Mouse (Mus musculus): ENCODE data around the gene Miga1.

Miga1 gene

DNA sequence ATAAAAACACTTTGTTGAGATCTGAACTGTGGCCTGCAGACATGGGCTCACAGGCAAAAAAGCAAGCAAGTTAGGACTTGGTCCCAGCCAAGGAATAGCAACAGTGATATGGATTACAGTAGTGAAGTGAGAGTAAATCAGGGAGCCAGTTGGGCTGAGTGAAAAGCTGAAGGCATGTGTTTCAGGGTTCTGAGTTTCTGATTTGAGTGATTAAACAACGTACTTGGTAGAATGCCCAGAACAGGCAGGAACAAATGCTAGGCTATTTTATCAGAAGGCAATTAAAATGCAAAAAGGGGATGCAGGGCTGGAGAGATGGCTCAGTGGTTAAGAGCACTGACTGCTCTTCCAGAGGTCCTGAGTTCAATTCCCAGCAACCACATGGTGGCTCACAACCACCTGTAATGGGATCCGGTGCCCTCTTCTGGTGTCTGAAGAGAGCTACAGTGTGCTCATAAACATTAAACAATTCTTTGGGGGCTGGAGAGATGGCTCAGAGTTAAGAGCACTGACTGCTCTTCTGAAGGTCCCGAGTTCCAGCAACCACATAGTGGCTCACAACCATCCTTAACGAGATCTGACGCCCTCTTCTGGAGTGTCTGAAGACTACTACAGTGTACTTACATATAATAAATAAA lies 94.8 kb downstream of the Miga1 start:
- DNase-seq (ENCODE audit: low read depth) = no peak

DNA sequence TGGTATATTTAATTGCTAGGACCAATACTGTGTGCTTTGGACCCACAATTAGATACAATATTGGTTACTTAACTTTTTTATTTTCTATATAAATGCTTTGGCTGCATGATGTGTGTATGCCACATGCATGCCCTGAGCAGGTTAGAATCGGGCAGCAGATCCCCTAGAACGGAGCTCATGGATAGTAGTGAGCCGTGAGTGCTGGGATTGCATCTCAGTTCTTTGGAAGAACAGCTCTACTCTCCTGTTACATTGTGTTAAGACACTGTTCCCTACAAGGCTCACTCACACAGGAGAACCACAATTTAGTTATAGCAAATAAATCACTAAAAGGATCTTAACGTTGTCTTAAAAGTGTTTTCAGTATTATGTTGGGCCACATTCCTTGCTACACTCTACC lies 96.9 kb downstream of the Miga1 start:
- no peak for DNase-seq (ENCODE audit: low read depth)

DNA sequence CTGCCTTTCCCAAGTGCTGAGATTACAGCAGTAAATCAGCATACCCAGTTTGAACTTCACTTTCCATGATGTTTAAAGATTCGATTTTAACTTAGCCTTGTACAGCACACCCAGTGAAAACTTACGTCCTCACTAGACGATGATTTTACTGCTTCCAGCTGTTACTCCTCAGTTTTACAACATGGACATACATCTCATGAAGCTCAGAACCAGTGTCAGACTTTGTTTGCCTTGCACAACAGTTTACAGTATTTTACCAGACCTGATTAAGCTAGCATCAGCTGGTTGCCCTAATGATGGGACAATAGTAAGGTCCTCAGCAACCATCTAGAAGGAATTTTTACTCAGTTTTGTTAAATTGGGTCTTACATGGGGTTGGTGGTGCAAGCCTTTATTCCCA lies 99.1 kb downstream of the Miga1 start:
- no peak for DNase-seq (ENCODE audit: low read depth)

DNA sequence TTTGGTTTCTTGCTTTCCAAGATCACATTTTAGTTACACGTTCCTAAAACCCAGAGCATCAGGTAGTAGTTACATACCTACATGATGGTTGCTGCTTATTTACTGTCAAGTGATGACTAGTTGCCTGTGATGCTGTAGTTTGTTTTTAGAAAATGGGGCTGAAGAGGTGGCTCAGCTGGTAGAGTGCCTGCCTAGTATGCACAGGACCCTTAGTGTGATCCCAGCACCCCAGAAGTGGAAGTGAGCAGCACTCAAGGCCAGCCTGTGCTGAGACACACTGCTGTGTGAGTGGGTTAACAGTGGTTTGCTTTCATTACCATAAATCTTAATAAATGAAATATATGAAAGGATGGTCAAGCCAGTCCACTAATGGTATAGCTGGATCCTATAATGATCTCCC lies 100.6 kb downstream of the Miga1 start:
- no peak for DNase-seq (ENCODE audit: low read depth)

DNA sequence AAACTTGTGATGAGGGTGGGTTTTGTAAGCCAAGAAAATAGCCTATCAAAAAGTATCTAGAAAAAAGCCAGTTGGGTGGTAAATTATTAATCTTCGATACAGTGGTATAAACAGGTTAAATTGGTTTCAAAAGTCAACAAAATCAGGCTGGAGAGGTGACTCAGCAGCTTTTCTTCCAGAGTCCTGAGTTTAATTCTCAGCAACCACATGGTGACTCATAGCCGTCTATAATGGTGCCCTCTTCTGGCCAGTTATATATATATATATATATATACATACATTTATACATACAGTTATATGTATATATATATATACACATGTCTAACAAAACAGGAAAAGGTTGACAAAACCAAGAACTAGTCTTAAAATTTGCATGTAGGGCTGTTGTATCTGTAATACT lies 101.4 kb downstream of the Miga1 start:
- peak; percentile 20 for DNase-seq (ENCODE audit: low read depth)

DNA sequence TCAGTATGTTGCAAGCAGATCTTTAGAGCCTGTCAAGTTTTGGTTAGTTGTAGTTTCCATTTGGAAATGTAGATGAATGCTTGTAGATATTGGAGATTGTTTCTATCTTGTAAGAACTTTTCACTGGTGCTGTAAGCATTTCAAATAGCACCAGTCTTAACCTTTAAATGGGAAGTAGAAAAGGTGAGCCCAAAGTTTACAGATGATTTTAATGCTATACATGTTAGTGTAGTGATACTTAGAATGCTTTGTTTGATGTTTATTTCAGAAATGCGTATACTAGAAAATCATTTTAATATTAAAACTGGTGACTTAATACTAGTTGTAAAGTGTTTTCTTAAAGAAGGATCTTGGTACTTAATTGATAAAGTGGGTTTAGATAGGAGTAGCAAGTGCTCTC lies 104.4 kb downstream of the Miga1 start:
- DNase-seq (ENCODE audit: low read depth) = no peak

DNA sequence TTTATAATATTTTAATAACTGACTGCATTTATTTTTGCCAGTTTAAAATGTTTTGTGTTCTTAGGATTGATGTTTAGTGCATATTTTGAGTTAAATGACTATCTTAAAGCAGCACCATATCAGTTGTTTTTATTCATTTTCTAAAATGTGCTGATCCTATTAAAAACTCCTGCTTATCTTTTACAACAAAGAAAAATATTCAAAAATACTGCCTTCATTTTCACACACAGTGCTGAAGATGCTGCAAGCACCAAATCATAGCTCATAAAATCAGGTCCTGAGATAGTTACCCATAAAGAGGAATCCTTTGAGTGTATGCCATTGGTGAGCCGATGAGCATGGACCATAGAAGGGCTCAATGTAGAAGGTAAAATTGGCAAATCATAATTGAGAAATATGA lies 105.0 kb downstream of the Miga1 start:
- DNase-seq (ENCODE audit: low read depth) = no peak

DNA sequence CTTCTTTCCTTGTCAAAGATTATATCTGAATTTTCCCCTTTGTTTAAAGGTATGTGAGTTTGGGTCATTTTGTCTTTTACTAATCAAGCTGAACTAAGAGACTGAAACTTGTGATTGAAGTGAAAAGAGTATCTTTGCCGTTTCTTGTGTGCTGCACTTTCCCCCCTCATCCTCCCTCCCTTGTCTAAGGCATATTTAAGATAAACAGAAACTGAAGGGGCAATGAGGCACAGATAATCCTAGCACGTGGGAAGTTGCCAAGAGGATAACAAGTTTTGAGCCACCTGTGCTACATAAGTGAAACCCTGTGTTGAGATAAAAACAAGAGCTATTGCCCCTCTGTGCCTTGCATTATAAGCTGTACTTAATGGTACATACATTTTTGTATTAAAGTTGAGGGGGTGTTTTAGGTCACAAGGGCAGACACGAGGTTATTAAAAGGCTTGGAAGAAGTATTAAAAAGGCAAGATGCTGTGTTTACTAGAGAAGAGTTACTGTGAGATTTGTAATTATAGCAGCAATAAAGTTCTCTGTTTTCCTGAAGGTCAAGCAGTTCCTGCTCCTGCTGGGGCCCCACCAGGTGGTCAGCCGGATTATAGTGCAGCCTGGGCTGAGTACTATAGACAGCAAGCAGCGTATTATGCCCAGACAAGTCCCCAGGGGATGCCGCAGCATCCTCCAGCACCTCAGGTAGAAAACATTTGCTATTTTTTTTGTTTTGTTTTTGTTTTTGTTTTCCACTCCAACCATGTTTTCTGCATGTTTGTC lies 108.7 kb downstream of the Miga1 start:
- DNase-seq (ENCODE audit: low read depth) = no peak

DNA sequence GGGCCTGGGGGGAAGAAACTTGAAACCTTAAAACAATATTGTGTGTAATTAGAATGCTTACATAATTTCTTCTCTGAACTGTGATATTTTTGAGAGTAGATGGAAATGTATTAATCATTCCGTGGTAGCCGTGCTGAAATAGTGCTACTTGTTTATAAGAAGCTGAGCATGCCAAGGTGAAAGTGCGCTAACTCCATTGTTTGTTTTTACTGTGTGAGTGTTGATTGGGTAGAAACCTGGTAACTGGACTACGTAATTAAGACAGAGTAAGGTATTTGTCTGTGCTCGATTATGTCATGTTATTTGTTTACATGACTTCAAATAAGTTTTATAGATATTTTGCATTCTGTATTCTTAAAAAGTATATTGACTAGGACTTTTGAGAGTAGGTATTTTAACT lies 110.9 kb downstream of the Miga1 start:
- DNase-seq (ENCODE audit: low read depth) = no peak

DNA sequence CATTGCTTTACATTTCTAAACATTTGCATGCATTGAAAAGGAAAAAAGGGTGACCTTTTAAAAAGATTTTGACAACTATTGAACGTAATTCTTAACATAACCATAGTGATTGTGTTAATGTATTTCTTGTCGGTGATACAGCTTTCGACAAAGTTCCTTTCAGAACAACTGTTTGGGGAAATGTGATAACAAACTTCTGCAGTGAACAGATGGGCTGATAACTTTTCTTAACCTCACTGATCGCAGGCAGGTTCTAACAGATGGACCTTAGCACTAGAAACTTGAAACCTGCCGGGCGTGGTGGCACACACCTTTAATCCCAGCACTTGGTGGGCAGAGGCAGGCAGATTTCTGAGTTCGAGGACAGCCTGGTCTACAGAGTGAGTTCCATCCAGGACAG lies 111.4 kb downstream of the Miga1 start:
- DNase-seq (ENCODE audit: low read depth) = no peak

DNA sequence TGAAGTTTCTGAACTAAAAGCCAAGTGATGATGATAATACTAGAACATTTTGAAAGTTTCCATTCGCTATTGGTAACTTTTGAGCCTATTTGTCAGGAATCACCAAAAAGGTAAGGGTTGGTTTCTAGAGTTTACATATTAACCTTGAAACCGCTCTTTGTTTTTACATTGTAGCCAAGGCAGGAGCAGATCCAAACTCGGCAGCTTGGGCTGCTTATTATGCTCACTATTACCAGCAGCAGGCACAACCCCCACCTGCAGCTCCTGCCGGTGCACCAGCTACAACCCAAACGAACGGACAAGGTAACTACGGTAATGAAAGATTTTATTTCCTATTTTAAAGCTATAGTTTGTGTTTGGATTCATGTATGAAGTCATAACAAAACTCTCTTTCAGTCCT lies 114.3 kb downstream of the Miga1 start:
- DNase-seq (ENCODE audit: low read depth) = no peak

DNA sequence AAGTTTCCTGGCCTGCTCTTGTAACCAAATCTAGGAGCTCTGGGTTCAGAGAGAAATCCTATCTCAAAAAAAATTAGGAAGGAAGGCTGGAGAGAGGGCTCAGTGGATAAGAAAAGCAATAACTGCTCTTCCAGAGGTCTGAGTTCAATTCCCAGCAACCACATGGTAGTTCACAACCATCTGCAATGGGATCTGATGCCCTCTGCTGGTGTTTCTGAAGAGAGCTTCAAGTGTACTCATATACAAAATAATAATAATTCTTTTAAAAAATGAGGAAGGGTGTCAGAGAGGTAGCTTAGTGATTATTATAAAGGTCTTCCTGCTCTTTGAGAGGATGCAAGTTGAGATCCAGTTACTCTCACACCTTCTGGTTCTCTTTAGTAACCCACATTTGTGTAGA lies 115.3 kb downstream of the Miga1 start:
- DNase-seq (ENCODE audit: low read depth) = no peak

All from naive thymus-derived CD4-positive, alpha-beta T cell, adult 2 months (primary cell).